Mouse (Mus musculus): Measurements from ENCODE around the gene Efcab10. TPM values are rescaled to one million over a fixed set of nuclear protein-coding genes. Genes with fewer than 3 reads are reported as not detected.

Gene Efcab10
- total RNA-seq, 2 experiments from 2014 or later = 3.2 to 3.5 TPM

- no peak for DNase-seq (ENCODE audit: low spot score in 2 of 2)
These were observed 32.6 kb downstream of the Efcab10 start for GRCm38 (mm10) chr12:33427293-33427692.

DNA sequence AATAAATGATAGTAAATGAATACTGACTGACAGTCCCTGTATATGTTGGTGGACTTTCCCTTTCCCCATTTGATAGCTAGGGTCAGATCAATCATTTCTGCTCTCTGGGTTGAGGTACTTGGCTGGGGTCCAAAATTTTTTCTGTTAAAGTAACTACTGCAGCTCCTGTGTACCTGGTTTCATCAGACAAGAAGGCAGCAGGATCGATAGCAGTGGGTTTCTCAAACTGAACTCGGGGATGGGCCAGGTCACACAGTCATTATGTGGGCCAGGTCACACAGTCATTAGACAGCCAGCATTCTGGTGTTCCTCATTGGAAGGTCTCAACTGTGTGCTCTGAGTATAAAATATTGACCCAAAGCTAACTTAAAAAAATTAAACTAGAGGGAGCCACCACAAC lies 33.1 kb downstream of the Efcab10 start:
- no peak for DNase-seq (ENCODE audit: low spot score in 2 of 2)

DNA sequence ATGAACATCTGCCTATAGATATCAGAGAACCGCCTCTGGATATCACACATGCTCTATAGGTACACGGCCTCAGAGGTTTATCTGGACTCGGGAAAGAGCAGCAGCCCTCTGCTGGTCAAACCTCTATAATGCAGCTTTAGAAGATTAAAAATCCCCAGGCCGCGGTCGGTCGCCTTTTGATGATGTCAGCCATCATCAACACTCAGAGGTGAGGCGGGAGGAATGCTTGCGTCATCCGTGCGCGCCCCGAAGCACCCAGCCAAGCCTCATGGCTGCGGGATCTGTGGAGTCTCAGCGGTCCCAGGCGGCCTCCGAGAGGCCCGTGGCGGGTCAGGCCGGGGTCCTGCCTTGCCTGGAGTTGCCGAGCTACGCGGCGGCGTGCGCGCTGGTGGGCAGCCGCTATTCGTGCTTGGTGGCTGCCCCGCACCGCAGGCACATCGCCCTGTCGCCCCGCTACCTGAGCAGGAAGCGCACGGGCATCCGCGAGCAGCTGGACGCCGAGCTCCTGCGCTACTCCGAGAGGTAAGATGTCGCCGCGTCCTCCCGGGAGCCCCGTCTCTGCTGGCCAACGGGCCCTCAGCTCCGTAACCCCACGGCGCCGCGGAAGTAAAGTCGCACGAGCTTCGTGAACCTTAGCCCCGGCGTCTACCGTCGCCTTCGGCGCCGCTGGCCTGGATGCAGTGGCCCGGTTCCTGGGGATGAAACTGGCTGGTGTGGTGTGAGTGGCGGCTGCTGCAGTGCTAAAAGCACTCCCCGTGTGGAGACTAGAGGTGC lies 34.9 kb downstream of the Efcab10 start, which contains the start of gene Twistnb:
Twistnb (plus strand) TSS at position 249 of the 774 bp plus-strand sequence.
- DNase-seq (ENCODE audit: low spot score in 2 of 2) = peak; percentile 94 to 99

- DNase-seq (ENCODE audit: low spot score in 2 of 2) = no peak
These were observed 39.2 kb downstream of the Efcab10 start for GRCm38 (mm10) chr12:33433812-33434211.

DNA sequence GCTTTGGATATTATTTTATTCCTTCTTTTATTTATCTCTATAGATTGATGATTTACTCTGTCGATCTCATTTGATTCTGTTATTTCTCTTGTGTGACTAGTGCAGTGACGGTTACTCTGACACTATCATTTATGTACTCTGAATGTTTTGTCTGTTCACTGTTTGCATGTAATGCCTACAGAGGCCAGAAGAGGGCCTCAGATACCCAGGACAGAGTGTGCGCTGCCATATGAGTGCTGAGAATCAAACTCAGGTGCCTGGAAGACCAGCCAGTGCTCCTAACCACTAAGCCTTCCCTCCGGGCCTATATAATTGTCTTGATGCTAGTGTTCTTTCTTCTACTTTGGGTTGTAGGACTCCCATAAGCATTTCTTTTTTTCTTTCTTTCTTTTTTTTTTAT lies 40.1 kb downstream of the Efcab10 start:
- no peak for DNase-seq (ENCODE audit: low spot score in 2 of 2)

Other genes with a start within 250 kb of the Efcab10 start
- gene Atxn7l1, start 247.2 kb upstream of the Efcab10 start, total RNA-seq (2021) = 10 to 100 TPM; 55.3 to 61.1 TPM
- gene Twistnb, start 34.8 kb downstream of the Efcab10 start, total RNA-seq (2021) = 10 to 100 TPM; 13.8 to 15.0 TPM

All from layer of hippocampus, adult 18-20 months (tissue).